Mouse (Mus musculus): ENCODE data around the gene Pou2af1. TPM values are rescaled to one million over a fixed set of nuclear protein-coding genes. Genes with fewer than 3 reads are reported as not detected.

Pou2af1 gene
- 3.5 and 10.4 TPM in 2 replicates for polyA plus RNA-seq (2012)

DNA sequence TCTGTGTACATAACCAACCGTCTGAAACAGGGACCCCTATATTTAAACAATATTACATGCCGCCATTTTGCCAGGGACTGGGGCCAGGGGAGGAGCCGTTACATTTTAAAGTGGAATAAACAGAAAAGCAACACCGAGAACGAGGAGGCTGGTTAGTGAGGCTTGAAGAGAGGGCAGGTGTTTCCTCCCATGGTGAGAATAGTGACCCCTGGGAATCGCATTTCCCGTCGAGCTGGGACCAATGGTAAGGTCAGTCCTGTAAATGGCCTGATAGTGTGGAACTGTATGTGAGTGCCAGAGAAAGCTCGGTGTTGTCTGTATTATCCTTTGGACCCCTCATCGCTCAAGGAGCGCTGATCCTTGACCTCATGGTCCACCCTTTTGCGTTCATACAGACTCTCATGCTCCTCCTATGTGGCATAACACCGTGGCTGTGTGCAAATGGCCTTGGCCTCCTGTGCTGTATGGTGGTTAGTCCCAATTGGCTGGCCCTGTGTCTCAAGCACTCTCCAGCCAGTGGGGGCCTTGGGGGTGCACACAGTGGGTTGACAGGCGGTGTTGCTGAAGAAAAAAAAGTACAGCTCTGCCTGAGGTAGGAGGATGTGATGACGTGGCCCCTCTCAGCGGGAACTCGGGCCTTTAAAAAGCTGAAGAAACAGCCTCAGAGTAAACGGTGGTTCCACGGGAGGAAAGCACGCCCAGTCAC lies at the start of gene Pou2af1:
TSS of gene Pou2af1 (plus strand) at position 686 of the 706 bp plus-strand sequence.

GRCm38 (mm10) chr9:51165312-51166180 lies 48.0 kb upstream of the Pou2af1 start, which contains the start of gene Gm32742:
TSS of gene Gm32742 (minus strand) at chr9:51165517.

GRCm38 (mm10) chr9:51278500-51279381 lies 65.2 kb downstream of the Pou2af1 start, which contains the start of gene Colca2:
TSS of gene Colca2 (minus strand) at chr9:51278569.

Other genes with a start within 250 kb of the Pou2af1 start
- 19.6 and 32.2 TPM in 2 replicates for gene Sik2, start 204.6 kb upstream of the Pou2af1 start, polyA plus RNA-seq (2012)
- gene Btg4, start 152.8 kb upstream of the Pou2af1 start, polyA plus RNA-seq (2012) = not detected in 2 replicates
- gene Layn, start 136.6 kb upstream of the Pou2af1 start, polyA plus RNA-seq (2012) = 7.1 and 7.3 TPM in 2 replicates
- gene 4833427G06Rik, start 111.6 kb upstream of the Pou2af1 start, polyA plus RNA-seq (2012) = not detected in 2 replicates
- 0.07 and 0.13 TPM in 2 replicates for gene Gm32742, start 48.2 kb upstream of the Pou2af1 start, polyA plus RNA-seq (2012)
- gene Colca2, start 64.9 kb downstream of the Pou2af1 start, polyA plus RNA-seq (2012) = 0.11 and 0.36 TPM in 2 replicates
- gene 1810046K07Rik, start 115.2 kb downstream of the Pou2af1 start, polyA plus RNA-seq (2012) = 0.24 TPM in 1 of 2 replicates, not detected in the other

Data from megakaryocyte-erythroid progenitor cell, adult 5 weeks (primary cell).